Mouse (Mus musculus) spleen, postnatal 4 days (tissue): ENCODE results near the gene Xpo5.
A peak's percentile ranks its signal among the peaks of the same experiment; 100 is the strongest.

Experiments used
- DNase-seq, 2 experiments: peaks; one replicate each; pipeline ENCODE4 v3.0.0; 2022; ENCODE audit warnings: low spot score in 2 of 2

Xpo5 gene

DNA sequence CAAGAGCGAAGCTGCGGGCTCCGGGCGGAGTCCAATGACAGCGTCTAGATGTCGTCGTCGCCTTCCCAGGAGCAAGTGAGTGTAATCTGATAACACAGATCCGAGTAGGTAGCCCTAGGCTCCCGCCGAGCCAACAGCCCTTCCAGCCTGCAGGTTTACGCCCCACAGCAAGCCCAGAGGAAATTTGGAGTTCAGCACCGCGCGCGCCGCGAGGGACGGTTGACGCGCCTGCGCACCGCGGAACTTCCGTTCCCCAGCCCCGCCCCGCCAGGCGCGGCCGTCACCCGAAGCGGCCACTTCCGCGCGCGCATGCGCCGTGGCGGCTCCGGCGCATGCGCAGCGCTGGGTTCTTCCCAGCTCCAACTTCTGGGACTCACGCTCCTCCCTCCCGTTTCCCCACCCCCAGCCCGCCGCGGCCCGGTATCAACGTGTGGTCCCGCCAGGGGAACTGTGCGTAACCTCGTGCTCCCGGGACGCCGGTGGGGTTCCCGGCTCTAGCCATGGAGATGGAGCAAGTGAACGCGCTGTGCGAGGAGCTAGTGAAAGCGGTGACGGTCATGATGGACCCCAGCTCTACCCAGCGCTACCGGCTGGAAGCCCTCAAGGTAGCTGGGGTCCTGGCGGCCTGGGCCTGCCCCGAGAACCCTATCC is at the start of gene Xpo5, which contains the start of gene Polh:
Xpo5 (plus strand) TSS at position 362 of the 651 bp plus-strand sequence.
Polh (minus strand) TSS at position 225 of the 651 bp plus-strand sequence.
- DNase-seq = peak; percentile 95 to 98

DNA sequence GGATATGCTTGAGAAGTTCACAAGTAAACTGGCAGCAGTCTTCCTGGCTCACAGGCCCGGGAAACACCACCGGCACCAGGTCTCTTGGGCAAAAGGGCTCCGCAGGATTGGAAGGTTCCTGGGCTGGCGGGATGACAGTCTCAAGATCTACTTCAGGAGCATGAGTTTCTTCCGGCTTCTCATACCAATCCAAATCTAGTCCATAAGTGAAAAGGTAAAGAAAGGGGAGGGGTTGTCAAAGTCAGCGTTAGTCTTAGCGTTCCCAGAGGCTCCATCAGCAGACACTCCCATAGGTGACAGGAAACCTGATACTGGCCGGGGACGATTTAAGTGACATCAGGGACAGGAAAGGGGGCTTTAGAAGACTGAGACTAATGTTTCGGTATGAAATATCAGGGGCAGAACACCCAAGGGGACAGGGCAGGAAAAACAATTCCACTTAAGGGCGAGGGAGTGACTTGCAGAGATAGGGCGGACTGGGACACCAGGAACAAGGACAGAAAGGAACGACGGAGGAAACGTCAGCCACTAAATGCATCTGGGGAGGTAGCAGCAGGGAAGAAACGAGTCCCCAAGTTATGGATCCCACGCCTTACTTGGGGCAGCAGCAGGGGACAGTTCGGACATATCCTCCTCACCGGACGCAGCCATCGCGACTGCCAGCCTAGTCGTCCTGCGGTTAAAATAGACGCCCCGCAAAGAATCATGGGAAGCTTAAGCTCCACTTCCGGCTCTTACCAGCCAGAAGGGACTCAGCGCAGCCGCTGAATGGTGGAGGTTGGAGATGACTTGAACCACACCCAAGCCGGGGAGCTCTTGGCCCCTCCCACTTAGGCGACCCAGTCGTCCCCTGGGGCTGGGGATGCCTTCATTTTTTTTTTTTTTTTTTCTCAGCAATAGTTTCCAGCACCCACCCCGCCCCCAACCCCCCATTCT is 49.5 kb upstream of the Xpo5 start, which contains the start of gene Mad2l1bp:
Mad2l1bp (minus strand) TSS at position 707 of the 936 bp plus-strand sequence.
- peak; percentile 92 for DNase-seq

DNA sequence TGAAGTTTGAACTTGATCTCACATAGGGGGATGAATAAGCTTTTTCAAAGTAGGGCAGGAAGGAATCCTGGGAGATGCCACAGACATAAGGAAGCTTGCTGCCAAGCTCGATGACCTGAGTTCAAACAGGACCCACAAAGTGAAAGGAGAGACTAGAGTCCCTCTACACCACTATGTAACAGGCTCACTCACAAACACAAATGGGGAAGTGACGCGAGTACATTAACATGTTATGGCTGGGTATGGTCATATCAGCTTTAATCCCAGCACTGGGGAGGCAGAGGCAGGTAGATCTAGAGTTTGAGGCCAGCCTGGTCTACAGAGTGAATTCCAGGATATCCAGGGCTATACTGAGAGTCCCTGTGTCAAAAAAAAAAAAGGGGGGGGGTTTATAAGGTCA is 48.2 kb upstream of the Xpo5 start:
- DNase-seq = no peak

DNA sequence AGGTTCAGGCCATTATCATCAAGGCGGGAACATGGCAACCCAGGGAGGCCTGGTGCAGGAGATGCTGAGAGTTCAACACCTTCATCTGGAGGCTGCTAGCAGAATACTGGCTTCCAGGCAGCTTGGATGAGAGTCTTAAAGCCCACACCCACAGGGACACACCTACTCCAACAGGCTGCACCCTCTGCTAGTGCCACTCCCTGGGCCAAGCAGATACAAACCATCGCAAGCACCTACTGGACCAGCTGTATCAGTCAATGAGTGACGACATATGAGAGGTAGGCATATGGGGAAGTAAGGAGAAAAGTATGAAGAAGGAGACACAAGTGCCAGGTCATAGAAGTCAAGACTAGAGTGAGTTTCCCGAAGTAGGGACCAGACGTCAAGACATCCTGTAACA is 45.9 kb upstream of the Xpo5 start:
- DNase-seq = peak; percentile 74 to 79

DNA sequence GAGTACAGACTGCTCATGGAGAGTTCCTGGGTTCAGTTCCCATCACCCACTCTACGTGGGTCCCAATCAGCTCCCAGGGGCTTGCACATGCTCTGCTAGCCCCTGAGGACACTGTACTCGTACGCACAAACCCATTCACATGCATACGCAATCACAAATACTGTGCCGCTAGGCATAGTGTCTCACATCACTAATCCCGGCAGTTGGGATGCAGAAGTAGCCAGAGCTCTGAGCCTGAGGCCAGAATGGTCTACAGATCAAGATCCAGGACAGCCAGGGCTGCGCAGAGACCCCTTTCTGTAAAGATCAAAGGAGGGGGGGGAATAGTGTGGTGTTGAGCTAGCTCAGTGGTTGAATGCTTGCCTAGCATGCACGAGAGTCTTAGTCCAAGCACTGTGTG is 45.5 kb upstream of the Xpo5 start:
- peak in 1 of 2 experiments; percentile 62 for DNase-seq

DNA sequence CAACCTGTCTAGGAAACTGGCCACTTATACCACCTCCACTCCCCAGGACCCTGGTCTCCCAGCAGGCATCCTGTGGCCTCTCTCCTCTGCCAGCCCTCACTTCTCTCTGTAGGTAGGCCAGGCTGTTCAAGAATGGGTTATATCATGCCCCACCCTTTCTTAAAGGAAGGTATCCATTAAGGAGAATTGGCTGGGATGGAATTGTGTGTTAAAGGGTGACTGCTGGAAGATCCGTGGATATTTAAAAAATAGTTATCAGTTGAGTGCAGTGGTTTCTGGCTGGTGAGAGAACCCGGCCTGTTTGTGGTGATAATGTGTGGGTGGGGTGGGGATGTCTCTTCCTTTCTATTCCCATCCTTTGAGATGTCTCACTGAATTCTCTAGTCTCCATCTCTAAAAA is 43.3 kb upstream of the Xpo5 start:
- DNase-seq = peak; percentile 65 to 69

DNA sequence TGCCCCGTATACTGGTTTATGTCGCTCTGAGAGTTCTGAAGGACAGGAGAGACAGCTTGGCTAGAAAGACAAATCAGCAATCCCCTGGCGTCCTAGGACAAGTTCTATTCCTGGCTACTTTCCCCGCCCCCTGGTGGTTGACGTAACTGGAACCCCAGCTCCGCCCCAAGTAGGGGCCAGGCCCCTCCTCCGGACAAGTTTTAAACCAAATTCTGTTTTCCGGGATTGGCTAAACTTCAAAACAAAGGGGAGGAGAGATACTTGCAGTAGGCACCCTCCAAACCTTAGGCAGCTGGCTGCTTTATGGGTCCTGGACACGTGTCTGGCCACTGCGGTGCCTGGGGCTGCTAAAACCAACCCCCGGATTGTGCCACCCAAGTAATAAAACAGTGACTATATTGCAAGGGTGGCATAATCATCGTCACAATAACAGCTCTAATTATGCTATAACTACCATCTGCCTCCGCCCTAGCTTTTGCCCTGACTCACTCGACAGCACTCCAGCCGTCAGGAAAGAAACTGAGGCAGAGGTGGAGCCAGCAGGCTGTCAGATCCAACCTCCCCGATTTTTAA is 42.4 kb upstream of the Xpo5 start:
- DNase-seq = peak; percentile 96 to 97

DNA sequence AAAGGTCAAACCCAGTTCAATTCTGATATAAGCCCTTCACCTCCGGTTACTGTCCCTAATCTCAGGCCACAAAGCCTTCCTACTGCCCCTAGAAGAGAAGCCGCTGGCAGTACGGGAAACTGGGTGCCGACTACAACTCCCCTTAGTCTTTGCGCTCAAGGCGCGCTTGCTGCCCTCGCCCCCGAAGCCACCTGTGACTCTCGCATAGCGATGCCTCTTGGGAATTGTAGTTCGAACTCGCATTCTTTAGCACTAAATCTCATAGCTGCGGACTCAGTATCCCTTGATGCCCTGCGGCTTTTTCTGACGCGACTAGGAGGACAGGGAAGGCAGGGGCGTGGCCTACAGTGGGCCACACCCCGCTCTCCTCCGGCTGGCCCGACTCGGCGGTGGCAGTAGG is 41.9 kb upstream of the Xpo5 start, which contains the start of gene Gtpbp2:
Gtpbp2 (plus strand) TSS at position 347 of the 400 bp plus-strand sequence.
- DNase-seq = peak; percentile 94 to 95

DNA sequence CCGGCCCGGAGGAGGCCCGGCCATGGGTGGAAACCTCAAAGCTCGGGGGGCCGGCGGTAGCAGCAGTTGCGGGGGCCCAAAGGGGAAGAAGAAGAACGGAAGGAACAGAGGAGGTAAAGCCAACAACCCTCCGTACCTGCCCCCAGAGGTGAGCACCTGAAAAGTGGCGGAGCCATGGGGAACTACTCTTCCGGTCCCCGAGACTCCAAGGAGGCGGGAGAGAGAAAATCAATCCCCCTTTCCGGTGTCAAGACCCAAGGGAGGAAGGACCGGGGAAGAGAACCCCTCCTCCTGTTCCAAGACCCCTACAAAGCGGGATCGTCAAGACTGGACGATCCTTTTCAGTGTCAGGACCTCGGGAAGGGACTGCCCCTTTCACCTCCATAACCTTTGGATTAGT is 41.4 kb upstream of the Xpo5 start:
- no peak for DNase-seq

DNA sequence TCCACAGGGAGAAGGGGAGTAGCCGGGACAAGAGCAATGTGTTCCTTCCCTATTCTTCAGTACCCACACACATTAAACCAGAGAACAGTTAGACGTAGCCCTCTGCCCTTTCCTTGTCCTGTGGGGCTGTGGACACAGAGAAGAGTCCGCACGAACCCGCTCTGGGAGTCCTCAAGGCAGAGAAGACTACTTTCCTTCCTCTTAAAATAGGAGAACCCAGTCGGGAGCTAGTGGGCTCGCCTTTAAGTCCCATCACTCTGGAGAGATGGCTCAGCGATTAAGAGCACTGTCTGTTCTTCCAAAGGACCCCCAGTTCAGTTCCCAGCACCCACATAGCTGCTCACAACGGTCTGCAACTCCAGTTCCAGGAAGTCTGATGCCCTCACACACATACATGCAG is 40.9 kb upstream of the Xpo5 start:
- DNase-seq = peak in 1 of 2 experiments; percentile 61

DNA sequence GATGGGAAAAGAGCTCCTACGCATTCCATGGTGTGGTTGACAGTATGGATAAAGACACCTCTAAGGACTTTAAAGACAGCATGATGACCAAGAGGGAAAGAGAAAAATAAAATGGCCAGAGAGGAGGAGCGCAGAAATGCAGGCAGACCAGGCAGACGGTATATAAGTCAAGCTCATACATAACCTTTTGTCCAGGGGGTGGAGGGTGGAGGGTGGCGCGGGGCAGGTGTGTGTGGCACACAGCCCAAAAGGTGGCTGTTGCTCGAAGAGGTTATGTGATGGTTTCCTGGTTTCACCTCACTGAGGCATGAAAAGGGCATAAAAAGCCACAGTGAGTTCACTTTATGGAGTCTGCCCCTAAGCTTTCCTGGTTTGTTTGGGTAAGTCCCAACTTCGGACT is 40.0 kb upstream of the Xpo5 start:
- DNase-seq = no peak

DNA sequence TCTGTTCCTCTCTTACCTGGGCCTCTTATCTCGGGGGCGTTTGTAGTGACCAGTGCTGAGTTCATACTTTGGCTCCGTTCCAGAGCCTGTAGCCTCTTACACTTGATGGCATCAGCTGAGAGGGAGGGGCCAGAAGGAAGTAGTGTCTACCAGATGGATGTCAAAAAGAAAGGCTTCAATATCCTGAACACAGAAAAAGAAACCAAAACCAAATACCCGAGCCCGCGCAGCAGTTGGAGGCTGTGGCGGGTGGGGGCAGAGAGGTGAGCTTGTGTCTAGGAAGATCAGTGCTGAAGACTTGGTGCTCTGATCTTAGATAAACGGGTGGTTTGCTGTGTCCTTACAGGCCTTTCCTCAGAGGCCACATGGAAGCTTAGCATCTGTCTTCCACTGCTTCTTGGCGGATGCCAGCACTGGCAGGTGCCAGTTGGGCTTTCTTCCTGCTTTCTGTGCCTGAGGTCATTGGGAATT is 39.6 kb upstream of the Xpo5 start:
- DNase-seq = peak; percentile 49 to 73

DNA sequence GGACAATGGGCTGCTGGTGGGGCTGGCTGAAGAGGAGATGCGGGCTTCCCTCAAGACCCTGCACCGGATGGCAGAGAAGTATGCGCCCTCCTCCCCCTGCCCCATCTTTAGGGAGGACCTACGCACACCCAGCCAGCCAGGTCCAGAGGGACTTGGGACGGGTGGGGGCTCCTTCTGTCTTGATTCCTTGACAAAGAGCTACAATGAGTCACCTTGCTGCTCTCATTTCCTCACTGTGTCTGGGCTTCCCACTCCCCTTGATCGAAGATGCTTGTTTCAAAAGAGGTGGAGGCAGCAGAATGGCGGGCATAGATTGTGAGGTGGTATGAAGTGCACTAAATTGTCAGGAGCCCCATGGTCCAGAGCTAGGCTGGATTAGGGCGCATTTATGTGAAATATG is 38.3 kb upstream of the Xpo5 start:
- peak in 1 of 2 experiments; percentile 62 for DNase-seq

DNA sequence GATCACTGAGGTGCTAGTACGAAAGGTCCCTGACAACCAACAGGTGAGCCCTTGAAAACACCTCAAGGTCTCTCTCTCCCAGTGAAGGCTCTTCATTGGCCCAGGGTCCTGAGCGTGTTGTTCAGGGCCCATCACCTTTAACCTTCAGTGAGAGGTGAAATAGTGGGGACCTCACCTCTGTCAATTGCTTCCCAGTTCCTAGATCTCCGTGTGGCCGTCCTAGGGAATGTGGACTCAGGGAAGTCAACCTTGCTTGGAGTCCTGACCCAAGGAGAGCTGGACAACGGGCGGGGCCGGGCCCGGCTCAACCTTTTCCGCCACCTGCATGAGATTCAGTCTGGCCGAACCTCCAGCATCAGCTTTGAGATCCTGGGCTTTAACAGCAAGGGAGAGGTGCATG is 37.8 kb upstream of the Xpo5 start:
- DNase-seq = no peak

DNA sequence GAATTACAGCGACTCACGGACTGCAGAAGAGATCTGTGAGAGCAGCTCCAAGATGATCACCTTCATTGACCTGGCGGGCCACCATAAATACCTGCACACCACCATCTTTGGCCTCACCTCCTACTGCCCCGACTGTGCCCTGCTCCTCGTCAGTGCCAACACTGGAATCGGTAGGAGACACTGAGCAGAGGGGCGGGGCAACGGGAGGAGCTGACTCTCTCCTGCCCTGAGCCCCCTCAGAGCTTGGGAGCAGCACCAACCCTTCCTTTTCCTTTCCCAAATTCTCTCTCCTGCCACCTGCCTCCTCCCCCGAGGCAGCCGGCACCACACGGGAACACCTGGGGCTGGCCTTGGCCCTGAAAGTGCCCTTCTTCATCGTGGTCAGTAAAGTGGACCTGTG is 37.1 kb upstream of the Xpo5 start:
- peak in 1 of 2 experiments; percentile 63 for DNase-seq

DNA sequence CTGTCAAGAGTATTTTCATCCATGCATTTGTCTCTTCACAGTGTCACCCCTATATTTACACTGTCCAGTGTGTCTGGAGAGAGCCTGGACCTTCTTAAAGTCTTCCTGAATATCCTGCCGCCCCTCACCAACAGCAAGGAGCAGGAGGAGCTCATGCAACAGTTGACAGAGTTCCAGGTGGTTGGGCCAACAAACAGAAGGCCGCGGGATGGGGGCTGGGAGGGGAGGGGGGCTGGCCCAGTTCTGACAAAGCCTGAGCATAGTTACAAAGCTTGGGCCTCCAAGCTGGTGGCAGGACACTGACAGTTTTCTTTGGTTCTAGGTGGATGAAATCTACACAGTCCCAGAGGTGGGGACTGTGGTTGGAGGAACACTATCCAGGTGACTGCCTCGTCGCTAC is 36.3 kb upstream of the Xpo5 start:
- DNase-seq = no peak

DNA sequence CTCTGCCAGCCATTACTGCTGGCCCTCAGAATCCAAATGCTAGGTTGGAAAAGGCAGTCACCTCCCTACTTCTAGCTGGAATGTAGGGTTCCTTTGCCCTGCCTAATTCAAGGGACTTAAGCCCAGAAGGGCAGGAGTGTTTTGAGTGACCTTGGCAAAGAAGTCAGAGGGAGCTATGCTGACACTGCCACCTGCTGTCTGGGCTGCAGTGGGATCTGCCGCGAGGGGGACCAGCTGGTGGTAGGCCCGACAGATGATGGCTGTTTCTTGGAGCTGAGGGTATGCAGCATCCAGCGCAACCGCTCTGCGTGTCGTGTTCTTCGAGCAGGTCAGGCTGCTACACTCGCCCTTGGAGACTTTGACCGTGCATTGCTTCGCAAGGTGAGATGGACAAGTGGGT is 35.6 kb upstream of the Xpo5 start:
- DNase-seq = peak in 1 of 2 experiments; percentile 62

DNA sequence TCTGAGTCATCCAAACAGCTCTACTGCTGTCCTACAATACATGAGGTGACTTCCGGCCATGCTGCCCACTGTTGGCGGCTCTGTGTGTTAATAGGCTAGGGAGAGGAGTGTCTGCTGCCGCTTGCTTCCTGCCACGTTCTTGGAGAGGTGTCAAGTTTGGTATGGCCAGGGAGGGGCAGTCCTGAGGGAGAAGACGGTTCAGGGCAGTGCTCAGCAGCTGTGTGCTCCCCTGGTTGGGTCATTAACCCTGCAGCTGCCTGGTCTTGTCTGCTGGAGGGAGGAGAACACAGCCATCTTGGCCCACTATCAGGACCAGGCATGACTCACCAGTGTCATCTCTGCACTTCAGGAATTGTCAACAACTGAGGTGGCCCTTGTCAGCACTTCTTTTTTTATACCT is 34.3 kb upstream of the Xpo5 start:
- peak in 1 of 2 experiments; percentile 60 for DNase-seq

DNA sequence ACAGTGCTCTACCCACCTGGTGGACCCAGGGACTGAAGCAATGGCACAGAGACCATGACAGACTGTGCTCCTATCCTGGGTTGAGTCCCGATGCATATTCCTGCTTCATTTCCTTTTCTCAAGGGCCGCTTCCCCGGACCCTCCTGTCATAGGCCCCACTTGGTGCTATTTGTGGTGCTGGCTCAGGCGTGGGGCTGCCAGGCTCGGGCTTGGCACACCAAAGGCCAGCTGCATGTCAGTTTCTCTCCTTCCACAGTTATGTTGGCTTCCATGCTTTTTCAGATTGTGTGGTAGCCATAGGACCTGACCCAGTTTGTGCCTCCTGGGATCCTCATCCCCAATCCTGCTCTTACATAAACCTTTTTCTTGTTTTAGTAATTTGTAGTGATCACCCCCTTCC is 33.8 kb upstream of the Xpo5 start:
- peak in 1 of 2 experiments; percentile 60 for DNase-seq

DNA sequence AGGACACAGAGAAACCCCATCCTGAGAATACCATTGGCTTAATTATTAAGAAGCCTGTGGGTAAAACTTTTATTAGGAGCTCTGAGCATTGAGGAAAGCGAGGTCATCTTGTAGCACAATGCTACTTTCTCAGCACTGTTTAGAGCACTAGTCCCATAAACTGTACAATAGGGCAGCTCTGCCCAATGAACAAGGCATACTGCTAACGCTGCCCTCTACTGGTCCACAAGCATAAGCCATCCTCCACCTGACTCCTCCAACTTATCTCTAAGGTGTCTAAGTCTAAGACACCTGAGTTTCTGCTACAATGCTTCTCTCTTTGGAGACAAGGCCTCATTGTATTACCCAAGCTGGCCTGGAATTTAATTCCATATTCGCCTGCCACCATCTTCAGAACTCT is 32.0 kb upstream of the Xpo5 start:
- peak; percentile 37 to 64 for DNase-seq

DNA sequence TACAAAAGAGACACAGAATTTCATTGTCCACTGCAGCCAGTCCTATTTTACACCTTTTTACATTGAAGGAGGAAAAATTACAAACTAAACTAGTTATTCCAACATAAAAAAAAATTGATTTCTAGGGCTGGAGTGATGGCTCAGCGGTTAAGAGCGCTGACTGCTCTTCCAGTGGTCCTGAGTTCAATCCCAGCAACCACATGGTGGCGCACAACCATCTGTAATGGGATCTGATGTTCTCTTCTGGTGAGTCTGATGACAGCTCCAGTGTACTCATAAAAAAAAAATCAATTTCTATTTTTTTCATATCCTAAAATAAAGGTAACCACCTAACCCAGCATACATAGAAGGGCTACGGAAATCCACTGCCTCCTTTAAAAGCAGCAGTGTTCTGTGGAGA is 20.3 kb upstream of the Xpo5 start:
- peak in 1 of 2 experiments; percentile 18 for DNase-seq

DNA sequence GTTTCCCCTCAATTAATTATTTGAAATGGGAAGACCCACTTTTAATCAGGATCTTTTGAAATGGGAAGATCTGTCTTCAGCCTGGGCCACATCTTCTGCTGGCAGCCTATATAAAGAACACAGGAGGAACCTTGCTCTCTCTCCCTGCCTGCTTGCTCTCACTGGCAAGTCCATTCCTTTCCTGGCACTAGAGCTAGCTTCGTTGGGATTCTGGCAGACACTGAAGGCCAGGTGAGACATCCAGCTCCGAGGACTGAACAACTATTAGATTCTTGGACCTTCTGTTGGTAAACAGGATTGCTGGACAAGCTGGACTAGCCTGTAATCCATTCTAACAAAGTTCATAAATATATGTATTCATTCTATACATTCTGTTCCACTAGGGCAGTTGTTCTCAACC is 13.8 kb upstream of the Xpo5 start:
- DNase-seq = no peak
